Mouse (Mus musculus) T-helper 17 cell (primary cell): ENCODE measurements around the gene Gm4847.

Source experiments
- in situ Hi-C, 2 experiments: fragments of 300-600 bp; cut with MboI, MseI; formaldehyde crosslinking; loops; 1 replicate in 1 of 2; 2 replicates in 1 of 2; pipeline ENCODE4 v1.15.1; 2025; ENCODE audit warnings: high pct_unique_total_duplicates in 2 of 2

Gene Gm4847

GRCm38 (mm10) chr1:166647593-166647992 lies at the start of gene Gm4847:
Gm4847 (minus strand) TSS chr1:166647693.
- in situ Hi-C loops: no loop called here

GRCm38 (mm10) chr1:166681745-166682144 lies 34.3 kb upstream of the Gm4847 start, which contains the start of gene Fmo9:
Fmo9 (minus strand) TSS chr1:166681845.
- in situ Hi-C loops: no loop called here

- in situ Hi-C loops: no loop called here
Measured at GRCm38 (mm10) chr1:166669264-166669663, 21.8 kb upstream of the Gm4847 start.

- in situ Hi-C loops: no loop called here
Measured at GRCm38 (mm10) chr1:166660800-166661199, 13.3 kb upstream of the Gm4847 start.
